Mouse (Mus musculus) ES-E14 (cell line): Measurements from ENCODE around the gene P3h3. TPM values are rescaled to one million over a fixed set of nuclear protein-coding genes. Genes with fewer than 3 reads are reported as not detected.

ENCODE experiments used
- DNase-seq: peaks from one replicate; pipeline ENCODE4 v3.0.0-alpha.2; 2013; ENCODE audit warnings: low read depth, low spot score
- H3K27ac ChIP-seq: 2 replicates; pipeline ENCODE4 v1.5.1; 2012; ENCODE audit warnings: low read depth, mild to moderate bottlenecking, low read length, moderate library complexity, mixed read lengths; ENCODE audit not compliant: poor library complexity, insufficient read depth, severe bottlenecking
- H3K36me3 ChIP-seq: 2 replicates; pipeline ENCODE4 v1.6.1; 2012; ENCODE audit warnings: mild to moderate bottlenecking, low read length, moderate library complexity, mixed read lengths; ENCODE audit not compliant: control insufficient read depth, poor library complexity, insufficient read depth, severe bottlenecking
- H3K4me1 ChIP-seq, 2 experiments: fragments of 150-350 bp in 1 of 2; sonication (generic) in 1 of 2; 2 replicates each; pipeline ENCODE4 v1.6.1; 2012; ENCODE audit warnings: low read length in 2 of 2, mild to moderate bottlenecking in 1 of 2, mixed read lengths in 1 of 2; ENCODE audit not compliant: control insufficient read depth in 2 of 2, insufficient read depth in 2 of 2, poor library complexity in 1 of 2
- H3K4me3 ChIP-seq, 2 experiments: fragments of 150-350 bp in 1 of 2; sonication (generic) in 1 of 2; 2 replicates each; pipeline ENCODE4 v1.5.1; 2012; ENCODE audit warnings: low read length in 2 of 2, low read depth in 1 of 2, mild to moderate bottlenecking in 1 of 2, mixed read lengths in 1 of 2; ENCODE audit not compliant: insufficient read depth in 1 of 2, poor library complexity in 1 of 2, severe bottlenecking in 1 of 2
- H3K9ac ChIP-seq: 2 replicates; pipeline ENCODE4 v1.6.1; 2012; ENCODE audit warnings: low read depth, mild to moderate bottlenecking, low read length, mixed read lengths; ENCODE audit not compliant: poor library complexity, insufficient read depth, severe bottlenecking
- H3K9me3 ChIP-seq: fragments of 150-350 bp; sonication (generic); 2 replicates; pipeline ENCODE4 v1.6.1; 2012; ENCODE audit warnings: low read depth, mild to moderate bottlenecking, low read length; ENCODE audit not compliant: control insufficient read depth, insufficient read depth
- CHD2 ChIP-seq: IDR thresholded peaks from 2 replicates; pipeline ENCODE4 v1.6.1; 2014; ENCODE audit warnings: mild to moderate bottlenecking, low read depth, low read length, inconsistent platforms
- HCFC1 ChIP-seq: IDR thresholded peaks from 2 replicates; pipeline ENCODE4 v1.6.1; 2012; ENCODE audit warnings: low read length, inconsistent platforms, borderline replicate concordance; ENCODE audit not compliant: insufficient read depth
- MAFK ChIP-seq: IDR thresholded peaks from 2 replicates; pipeline ENCODE4 v1.6.1; 2014; ENCODE audit warnings: mild to moderate bottlenecking, low read depth, low read length, inconsistent platforms; ENCODE audit not compliant: insufficient read depth
- ZC3H11A ChIP-seq: IDR thresholded peaks from 2 replicates; pipeline ENCODE4 v1.6.1; 2012; ENCODE audit warnings: low read depth, mild to moderate bottlenecking, inconsistent platforms, low read length, borderline replicate concordance
- ZNF384 ChIP-seq: IDR thresholded peaks from 2 replicates; pipeline ENCODE4 v1.6.1; 2012; ENCODE audit warnings: low read depth, low read length, inconsistent platforms
- in situ Hi-C, 2 experiments: fragments of 600-800 bp; cut with MboI; formaldehyde crosslinking; loops; one replicate each; pipeline ENCODE4 v1.15.1; 2025; ENCODE audit warnings: low sequenced_read_pairs in 2 of 2, inconsistent platforms in 1 of 2; ENCODE audit not compliant: unreplicated experiment in 2 of 2
- total RNA-seq: library from RNA; depleted of rRNA; stranded (reverse); fragments of 300-350 nt; gene quantifications from 2 replicates; pipeline ENCODE4 v1.2.3, GENCODE M21; 2012

Gene P3h3
- total RNA-seq, 1 experiment: 10.1 TPM

- in situ Hi-C loops: no loop called here
- Histone ChIP-seq H3K4me3 (no peak overlapping the region), H3K4me1 (no peaks in the 10 kb centered on the region), H3K27ac (no peak overlapping the region), H3K36me3 (no peaks in the 10 kb centered on the region), H3K9ac (no peak overlapping the region), H3K9me3 (no peaks in the 10 kb centered on the region)
- TF ChIP-seq CHD2 (no peak), HCFC1 (no peak), ZNF384 (no peak), ZC3H11A (no peak), MAFK (no peak)
- no peak for DNase-seq
These were observed 27.4 kb upstream of the P3h3 start for GRCm38 (mm10) chr6:124884714-124885500.

- Histone ChIP-seq H3K9ac (no peak overlapping the region), H3K36me3 (no peaks in the 10 kb centered on the region), H3K27ac (no peak overlapping the region), H3K4me1 (no peaks in the 10 kb centered on the region), H3K9me3 (no peaks in the 10 kb centered on the region), H3K4me3 (no peak overlapping the region)
- in situ Hi-C loops: no loop called here
- no peak for DNase-seq
- TF ChIP-seq ZC3H11A: no peak
- no peak for TF ChIP-seq HCFC1
- no peak for TF ChIP-seq MAFK
- no peak for TF ChIP-seq CHD2
- no peak for TF ChIP-seq ZNF384
These were observed 25.8 kb upstream of the P3h3 start for GRCm38 (mm10) chr6:124883351-124883750.

- H3K4me3 ChIP-seq: no peak overlapping the region
- no peaks in the 10 kb centered on the region for H3K36me3 ChIP-seq
- no peaks in the 10 kb centered on the region; a peak in 1 of 4 replicates for H3K4me1 ChIP-seq
- no peaks in the 10 kb centered on the region for H3K9me3 ChIP-seq
- no peak overlapping the region for H3K9ac ChIP-seq
- DNase-seq: no peak
- H3K27ac ChIP-seq: no peak overlapping the region
- TF ChIP-seq MAFK (no peak), ZNF384 (no peak), HCFC1 (no peak), ZC3H11A (no peak), CHD2 (no peak)
- in situ Hi-C loops: no loop called here
These were observed 24.3 kb upstream of the P3h3 start for GRCm38 (mm10) chr6:124881821-124882220.

- TF ChIP-seq CHD2: no peak
- TF ChIP-seq HCFC1: no peak
- no peak for TF ChIP-seq ZC3H11A
- TF ChIP-seq MAFK: no peak
- no peak for TF ChIP-seq ZNF384
- no peaks in the 10 kb centered on the region for H3K9me3 ChIP-seq
- no peak overlapping the region for H3K27ac ChIP-seq
- H3K4me3 ChIP-seq: no peak overlapping the region
- no peak for DNase-seq
- in situ Hi-C loops: no loop called here
- H3K36me3 ChIP-seq: no peaks in the 10 kb centered on the region
- H3K4me1 ChIP-seq: peaks cover 0 to 2% of the 10 kb centered on the region in 2 experiments; a peak in 1 of 4 replicates
- no peak overlapping the region for H3K9ac ChIP-seq
These were observed 21.8 kb upstream of the P3h3 start for GRCm38 (mm10) chr6:124879390-124879789.
